Mouse (Mus musculus): ENCODE data around the gene Atp5h. TPM values are rescaled to one million over a fixed set of nuclear protein-coding genes. Genes with fewer than 3 reads are reported as not detected.
"Not testable (repeated sequence)": the region's sequence is repeated elsewhere in the genome, so short reads cannot be mapped to it uniquely, and the experiment has no call there.

Atp5h gene
- polyA plus RNA-seq, 1 experiment: 40.4 TPM

GRCm38 (mm10) chr11:115403338-115404124, 16.2 kb downstream of the Atp5h start, which contains the start of gene Mrpl58:
Gene Mrpl58 (plus strand): TSS chr11:115403752.
- Histone ChIP-seq H3K27ac (ENCODE audit: insufficient read depth, low read length) (peak within 1 kb of the TSS; percentile 96), H3K27me3 (ENCODE audit: control insufficient read depth, insufficient read depth, low read length) (no peaks in the 10 kb centered on the region), H3K4me1 (ENCODE audit: control insufficient read depth, insufficient read depth, insufficient read length) (no peaks in the 10 kb centered on the region; the same call in 1 of the 2 replicates), H3K36me3 (ENCODE audit: control insufficient read depth, insufficient read depth, low read length) (0 out of 2 replicates have a peak, but pooled peaks cover 2% of the 10 kb centered on the region), H3K4me3 (ENCODE audit: extremely low read depth, insufficient read depth, insufficient read length) (peak within 1 kb of the TSS; percentile 94)
- peak; percentile 74 to 81 for DNase-seq (ENCODE audit: low read depth in 1 of 2, low spot score in 2 of 2)
- TF ChIP-seq POLR2A (IDR thresholded peaks at IDR 0.05; ENCODE audit: low read depth, low read length): peak; percentile 65
- no peak for TF ChIP-seq CTCF (IDR thresholded peaks at IDR 0.05; ENCODE audit: extremely low read depth, insufficient read depth, insufficient read length, insufficient replicate concordance)
- 3% methylated on average over 50 of the region's 50 CpGs for WGBS

DNA sequence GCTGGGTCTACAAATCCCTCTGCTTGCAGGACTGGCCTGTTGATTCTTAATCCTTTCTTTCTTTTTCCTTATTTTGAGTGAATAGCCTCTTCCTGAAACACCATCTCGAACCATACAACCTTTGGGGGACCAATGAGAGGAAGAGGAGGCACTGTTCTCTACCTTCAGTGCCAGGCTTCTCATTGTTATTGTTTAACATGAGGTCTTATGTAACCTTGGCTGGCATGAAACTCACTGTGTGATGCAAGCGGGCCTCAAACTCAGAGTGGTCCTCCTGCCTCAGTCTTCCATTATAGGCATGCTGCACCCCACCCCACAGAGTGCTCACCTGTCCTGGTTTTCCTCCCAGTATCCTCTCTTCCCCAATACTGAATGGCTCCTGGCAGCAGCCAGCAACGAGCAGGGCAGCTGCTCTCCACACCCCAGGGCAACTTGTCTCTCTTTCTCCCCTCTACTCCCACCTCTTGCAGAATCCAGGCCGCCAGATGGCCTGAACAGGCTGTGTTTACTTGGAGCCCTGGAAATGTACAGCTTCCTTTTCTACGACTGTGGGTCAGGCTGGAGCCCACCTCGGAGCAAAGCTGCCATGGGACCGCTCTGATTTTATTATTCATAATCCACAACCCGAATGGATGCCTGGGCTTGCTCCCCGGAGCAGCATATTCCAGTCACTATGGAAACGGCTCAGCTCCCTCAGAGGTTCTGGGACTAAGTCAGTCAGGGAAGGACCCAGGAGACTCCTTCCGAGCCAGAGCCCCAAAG, 19.0 kb downstream of the Atp5h start:
- TF ChIP-seq POLR2A (IDR thresholded peaks at IDR 0.05; ENCODE audit: low read depth, low read length) (no peak), CTCF (IDR thresholded peaks at IDR 0.05; ENCODE audit: extremely low read depth, insufficient read depth, insufficient read length, insufficient replicate concordance) (no peak)
- no peaks in the 10 kb centered on the region for H3K27me3 ChIP-seq (ENCODE audit: control insufficient read depth, insufficient read depth, low read length)
- no peaks in the 10 kb centered on the region; the same call in 1 of the 2 replicates for H3K4me1 ChIP-seq (ENCODE audit: control insufficient read depth, insufficient read depth, insufficient read length)
- DNase-seq (ENCODE audit: low read depth in 1 of 2, low spot score in 2 of 2): no peak
- H3K36me3 ChIP-seq (ENCODE audit: control insufficient read depth, insufficient read depth, low read length): no peaks in the 10 kb centered on the region
- H3K27ac ChIP-seq (ENCODE audit: insufficient read depth, low read length): no peak overlapping the region
- no peak overlapping the region for H3K4me3 ChIP-seq (ENCODE audit: extremely low read depth, insufficient read depth, insufficient read length)
- WGBS: 69% methylated on average over 11 of the region's 11 CpGs

- no peak overlapping the region for H3K27ac ChIP-seq (ENCODE audit: insufficient read depth, low read length)
- H3K4me3 ChIP-seq (ENCODE audit: extremely low read depth, insufficient read depth, insufficient read length): no peak overlapping the region
- DNase-seq (ENCODE audit: low read depth in 1 of 2, low spot score in 2 of 2): no peak
- TF ChIP-seq POLR2A (IDR thresholded peaks at IDR 0.05; ENCODE audit: low read depth, low read length): no peak
- no peak for TF ChIP-seq CTCF (IDR thresholded peaks at IDR 0.05; ENCODE audit: extremely low read depth, insufficient read depth, insufficient read length, insufficient replicate concordance)
- H3K27me3 ChIP-seq (ENCODE audit: control insufficient read depth, insufficient read depth, low read length): no peaks in the 10 kb centered on the region
- 76% methylated on average over 3 of the region's 3 CpGs for WGBS
- H3K36me3 ChIP-seq (ENCODE audit: control insufficient read depth, insufficient read depth, low read length): no peaks in the 10 kb centered on the region
- no peaks in the 10 kb centered on the region; the same call in 1 of the 2 replicates for H3K4me1 ChIP-seq (ENCODE audit: control insufficient read depth, insufficient read depth, insufficient read length)
Measured at GRCm38 (mm10) chr11:115400126-115400525, 19.6 kb downstream of the Atp5h start.

- no peaks in the 10 kb centered on the region for H3K4me1 ChIP-seq (ENCODE audit: control insufficient read depth, insufficient read depth, insufficient read length)
- H3K27me3 ChIP-seq (ENCODE audit: control insufficient read depth, insufficient read depth, low read length): peaks cover 5% of the 10 kb centered on the region; the same call in 1 of the 2 replicates
- no peak overlapping the region for H3K27ac ChIP-seq (ENCODE audit: insufficient read depth, low read length)
- TF ChIP-seq CTCF (IDR thresholded peaks at IDR 0.05; ENCODE audit: extremely low read depth, insufficient read depth, insufficient read length, insufficient replicate concordance) (no peak), POLR2A (IDR thresholded peaks at IDR 0.05; ENCODE audit: low read depth, low read length) (no peak)
- no peak overlapping the region for H3K4me3 ChIP-seq (ENCODE audit: extremely low read depth, insufficient read depth, insufficient read length)
- H3K36me3 ChIP-seq (ENCODE audit: control insufficient read depth, insufficient read depth, low read length): no peaks in the 10 kb centered on the region
- WGBS: 76% methylated on average over 7 of the region's 7 CpGs
- DNase-seq (ENCODE audit: low read depth in 1 of 2, low spot score in 2 of 2): no peak
Measured at GRCm38 (mm10) chr11:115398085-115398484, 21.7 kb downstream of the Atp5h start.

DNA sequence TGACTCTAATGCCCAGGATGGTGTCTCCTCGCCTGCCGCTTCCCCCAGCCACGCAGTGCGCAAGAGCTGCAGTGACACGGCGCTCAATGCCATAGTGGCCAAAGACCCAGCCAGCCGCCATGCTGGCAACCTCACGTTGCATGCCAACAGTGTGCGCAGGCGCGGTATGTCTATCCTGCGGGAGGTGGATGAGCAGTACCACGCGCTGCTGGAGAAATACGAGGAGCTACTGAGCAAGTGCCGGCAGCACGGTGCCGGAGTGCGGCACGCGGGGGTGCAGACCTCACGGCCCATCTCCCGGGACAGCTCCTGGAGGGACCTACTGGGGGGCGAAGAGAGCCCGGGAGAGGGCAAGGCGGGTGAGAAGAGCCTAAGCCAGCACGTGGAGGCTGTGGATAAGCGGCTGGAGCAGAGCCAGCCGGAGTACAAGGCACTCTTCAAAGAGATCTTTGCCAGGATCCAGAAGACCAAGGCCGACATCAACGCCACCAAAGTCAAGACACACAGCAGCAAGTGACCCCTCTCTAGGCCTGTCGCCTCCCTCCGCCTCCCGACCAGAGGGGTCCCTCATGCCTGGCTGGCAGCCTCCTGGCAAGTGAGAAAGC, 25.9 kb downstream of the Atp5h start:
- Histone ChIP-seq H3K4me3 (ENCODE audit: extremely low read depth, insufficient read depth, insufficient read length) (no peak overlapping the region), H3K27ac (ENCODE audit: insufficient read depth, low read length) (no peak overlapping the region), H3K27me3 (ENCODE audit: control insufficient read depth, insufficient read depth, low read length) (peaks cover 5% of the 10 kb centered on the region; the same call in 1 of the 2 replicates), H3K4me1 (ENCODE audit: control insufficient read depth, insufficient read depth, insufficient read length) (no peaks in the 10 kb centered on the region), H3K36me3 (ENCODE audit: control insufficient read depth, insufficient read depth, low read length) (no peaks in the 10 kb centered on the region)
- no peak for TF ChIP-seq POLR2A (IDR thresholded peaks at IDR 0.05; ENCODE audit: low read depth, low read length)
- TF ChIP-seq CTCF (IDR thresholded peaks at IDR 0.05; ENCODE audit: extremely low read depth, insufficient read depth, insufficient read length, insufficient replicate concordance): no peak
- WGBS: 88% methylated on average over 34 of the region's 34 CpGs
- no peak for DNase-seq (ENCODE audit: low read depth in 1 of 2, low spot score in 2 of 2)

GRCm38 (mm10) chr11:115391358-115391757, 28.4 kb downstream of the Atp5h start:
- Histone ChIP-seq H3K27ac (ENCODE audit: insufficient read depth, low read length) (no peak overlapping the region), H3K4me1 (ENCODE audit: control insufficient read depth, insufficient read depth, insufficient read length) (no peaks in the 10 kb centered on the region), H3K4me3 (ENCODE audit: extremely low read depth, insufficient read depth, insufficient read length) (no peak overlapping the region), H3K36me3 (ENCODE audit: control insufficient read depth, insufficient read depth, low read length) (no peaks in the 10 kb centered on the region), H3K27me3 (ENCODE audit: control insufficient read depth, insufficient read depth, low read length) (peaks cover 5% of the 10 kb centered on the region; the same call in 1 of the 2 replicates)
- 89% methylated on average over 7 of the region's 7 CpGs for WGBS
- no peak for DNase-seq (ENCODE audit: low read depth in 1 of 2, low spot score in 2 of 2)
- TF ChIP-seq CTCF (IDR thresholded peaks at IDR 0.05; ENCODE audit: extremely low read depth, insufficient read depth, insufficient read length, insufficient replicate concordance): no peak

- WGBS: 81% methylated on average over 3 of the region's 3 CpGs
- H3K4me3 ChIP-seq (ENCODE audit: extremely low read depth, insufficient read depth, insufficient read length): not testable (repeated sequence)
Measured at GRCm38 (mm10) chr11:115386859-115387258, 32.9 kb downstream of the Atp5h start.

More at GRCm38 (mm10) chr11:115386859-115387258, 32.9 kb downstream of the Atp5h start:
- peaks cover 17% of the 10 kb centered on the region for H3K27me3 ChIP-seq (ENCODE audit: control insufficient read depth, insufficient read depth, low read length)
- DNase-seq (ENCODE audit: low read depth in 1 of 2, low spot score in 2 of 2); H3K36me3 ChIP-seq (ENCODE audit: control insufficient read depth, insufficient read depth, low read length); H3K4me1 ChIP-seq (ENCODE audit: control insufficient read depth, insufficient read depth, insufficient read length); H3K27ac ChIP-seq (ENCODE audit: insufficient read depth, low read length): not testable (repeated sequence)
